Mouse (Mus musculus) ES-E14 (cell line): ENCODE data around the gene Gm614. TPM values are rescaled to one million over a fixed set of nuclear protein-coding genes. Genes with fewer than 3 reads are reported as not detected.

Experiments
- DNase-seq: peaks from one replicate; pipeline ENCODE4 v3.0.0-alpha.2; 2013; ENCODE audit warnings: low read depth, low spot score
- H3K27ac ChIP-seq: 2 replicates; pipeline ENCODE4 v1.5.1; 2012; ENCODE audit warnings: low read depth, mild to moderate bottlenecking, low read length, moderate library complexity, mixed read lengths; ENCODE audit not compliant: poor library complexity, insufficient read depth, severe bottlenecking
- H3K36me3 ChIP-seq: 2 replicates; pipeline ENCODE4 v1.6.1; 2012; ENCODE audit warnings: mild to moderate bottlenecking, low read length, moderate library complexity, mixed read lengths; ENCODE audit not compliant: control insufficient read depth, poor library complexity, insufficient read depth, severe bottlenecking
- H3K4me1 ChIP-seq, 2 experiments: fragments of 150-350 bp in 1 of 2; sonication (generic) in 1 of 2; 2 replicates each; pipeline ENCODE4 v1.6.1; 2012; ENCODE audit warnings: low read length in 2 of 2, mild to moderate bottlenecking in 1 of 2, mixed read lengths in 1 of 2; ENCODE audit not compliant: control insufficient read depth in 2 of 2, insufficient read depth in 2 of 2, poor library complexity in 1 of 2
- H3K4me3 ChIP-seq, 2 experiments: fragments of 150-350 bp in 1 of 2; sonication (generic) in 1 of 2; 2 replicates each; pipeline ENCODE4 v1.5.1; 2012; ENCODE audit warnings: low read length in 2 of 2, low read depth in 1 of 2, mild to moderate bottlenecking in 1 of 2, mixed read lengths in 1 of 2; ENCODE audit not compliant: insufficient read depth in 1 of 2, poor library complexity in 1 of 2, severe bottlenecking in 1 of 2
- H3K9ac ChIP-seq: 2 replicates; pipeline ENCODE4 v1.6.1; 2012; ENCODE audit warnings: low read depth, mild to moderate bottlenecking, low read length, mixed read lengths; ENCODE audit not compliant: poor library complexity, insufficient read depth, severe bottlenecking
- H3K9me3 ChIP-seq: fragments of 150-350 bp; sonication (generic); 2 replicates; pipeline ENCODE4 v1.6.1; 2012; ENCODE audit warnings: low read depth, mild to moderate bottlenecking, low read length; ENCODE audit not compliant: control insufficient read depth, insufficient read depth
- CHD2 ChIP-seq: IDR thresholded peaks from 2 replicates; pipeline ENCODE4 v1.6.1; 2014; ENCODE audit warnings: mild to moderate bottlenecking, low read depth, low read length, inconsistent platforms
- HCFC1 ChIP-seq: IDR thresholded peaks from 2 replicates; pipeline ENCODE4 v1.6.1; 2012; ENCODE audit warnings: low read length, inconsistent platforms, borderline replicate concordance; ENCODE audit not compliant: insufficient read depth
- MAFK ChIP-seq: IDR thresholded peaks from 2 replicates; pipeline ENCODE4 v1.6.1; 2014; ENCODE audit warnings: mild to moderate bottlenecking, low read depth, low read length, inconsistent platforms; ENCODE audit not compliant: insufficient read depth
- ZC3H11A ChIP-seq: IDR thresholded peaks from 2 replicates; pipeline ENCODE4 v1.6.1; 2012; ENCODE audit warnings: low read depth, mild to moderate bottlenecking, inconsistent platforms, low read length, borderline replicate concordance
- ZNF384 ChIP-seq: IDR thresholded peaks from 2 replicates; pipeline ENCODE4 v1.6.1; 2012; ENCODE audit warnings: low read depth, low read length, inconsistent platforms
- in situ Hi-C, 2 experiments: fragments of 600-800 bp; cut with MboI; formaldehyde crosslinking; loops; one replicate each; pipeline ENCODE4 v1.15.1; 2025; ENCODE audit warnings: low sequenced_read_pairs in 2 of 2, inconsistent platforms in 1 of 2; ENCODE audit not compliant: unreplicated experiment in 2 of 2
- total RNA-seq: library from RNA; depleted of rRNA; stranded (reverse); fragments of 300-350 nt; gene quantifications from 2 replicates; pipeline ENCODE4 v1.2.3, GENCODE M21; 2012

The Gm614 gene
- total RNA-seq, 1 experiment = not detected

DNA sequence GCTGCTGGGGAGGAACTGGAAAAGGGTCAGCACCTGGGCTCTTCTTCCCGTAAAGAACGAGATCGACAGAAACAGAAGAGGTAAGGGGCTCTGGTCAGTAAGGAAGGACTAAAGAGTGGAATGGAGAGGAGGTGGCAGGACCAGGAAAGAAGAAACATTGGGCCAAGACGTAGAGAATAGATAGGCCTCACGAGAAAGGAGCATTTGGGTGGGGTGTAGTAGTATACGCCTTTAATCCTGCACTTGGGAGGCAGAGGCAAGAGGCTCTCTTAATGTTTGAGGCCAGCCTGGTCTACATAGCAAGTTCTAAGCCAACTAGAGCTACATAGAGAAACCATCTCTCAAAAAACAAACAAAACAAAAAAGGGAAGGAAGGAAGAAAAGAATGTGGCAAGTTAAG lies 24.6 kb upstream of the Gm614 start:
- TF ChIP-seq HCFC1 (no peak), MAFK (no peak), CHD2 (no peak), ZC3H11A (no peak), ZNF384 (no peak)
- no peak overlapping the region for H3K27ac ChIP-seq
- H3K4me3 ChIP-seq = no peak overlapping the region
- H3K9me3 ChIP-seq = no peaks in the 10 kb centered on the region
- no peaks in the 10 kb centered on the region for H3K4me1 ChIP-seq
- DNase-seq = no peak
- in situ Hi-C loops = no loop called here
- peaks cover 38% of the 10 kb centered on the region for H3K36me3 ChIP-seq
- no peak overlapping the region for H3K9ac ChIP-seq

DNA sequence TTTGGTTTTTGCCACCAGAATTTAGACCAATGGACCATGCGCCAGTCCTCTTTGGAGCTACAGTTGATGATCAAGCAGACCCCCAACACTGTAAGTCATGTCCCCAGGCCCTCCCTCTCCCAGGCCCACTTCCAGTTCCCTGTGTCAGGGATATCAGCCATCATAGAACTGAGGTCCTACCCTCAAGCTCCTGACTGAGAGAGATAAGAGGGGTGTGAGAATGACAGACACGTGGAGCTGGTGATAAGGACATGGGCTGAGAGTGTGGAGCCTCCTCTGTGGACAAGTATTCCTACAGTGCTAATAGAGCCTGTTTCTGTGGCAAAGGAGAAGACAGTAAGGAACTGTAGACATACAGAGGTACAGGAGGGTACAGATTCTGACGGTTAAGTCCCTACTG lies 23.8 kb upstream of the Gm614 start:
- H3K9ac ChIP-seq = no peak overlapping the region
- no peak for TF ChIP-seq CHD2
- TF ChIP-seq MAFK = no peak
- no peak for TF ChIP-seq HCFC1
- TF ChIP-seq ZC3H11A = no peak
- TF ChIP-seq ZNF384 = no peak
- H3K36me3 ChIP-seq = peaks cover 39% of the 10 kb centered on the region
- H3K4me3 ChIP-seq = no peak overlapping the region
- no peak for DNase-seq
- no peaks in the 10 kb centered on the region for H3K4me1 ChIP-seq
- no peaks in the 10 kb centered on the region for H3K9me3 ChIP-seq
- in situ Hi-C loops = no loop called here
- no peak overlapping the region for H3K27ac ChIP-seq

DNA sequence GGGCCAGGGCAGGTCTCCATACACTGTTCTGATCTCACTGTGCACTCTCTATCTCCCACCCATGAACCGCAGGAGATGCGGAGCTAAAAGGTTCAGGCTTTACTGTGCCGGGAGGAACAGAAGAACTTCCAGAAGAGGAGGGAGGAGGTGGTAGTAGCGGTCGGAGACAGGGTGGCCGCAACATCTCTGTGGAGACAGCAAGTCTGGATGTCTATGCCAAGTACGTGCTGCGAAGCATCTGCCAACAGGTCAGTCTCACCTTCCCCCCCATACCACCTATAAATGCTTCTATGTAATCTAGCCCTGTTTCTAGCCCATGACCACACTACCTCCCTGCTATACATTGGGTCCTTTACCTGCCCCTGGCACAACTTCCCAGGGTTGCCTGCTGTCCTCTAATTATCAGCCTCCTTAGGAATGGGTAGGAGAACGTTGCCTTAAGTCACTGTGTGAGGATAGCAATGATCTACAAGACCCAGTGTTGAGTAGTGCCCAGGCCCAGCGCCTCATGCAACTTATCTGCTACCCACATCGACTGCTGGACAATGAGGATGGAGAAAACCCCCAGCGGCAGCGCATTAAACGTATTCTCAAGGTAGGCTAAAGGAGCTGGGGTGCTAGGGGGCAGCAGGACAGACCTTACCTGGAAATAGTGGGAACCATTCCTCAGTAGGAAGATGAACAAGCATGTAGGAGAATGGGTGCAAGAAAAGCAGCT lies 22.3 kb upstream of the Gm614 start:
- in situ Hi-C loops = no loop called here

DNA sequence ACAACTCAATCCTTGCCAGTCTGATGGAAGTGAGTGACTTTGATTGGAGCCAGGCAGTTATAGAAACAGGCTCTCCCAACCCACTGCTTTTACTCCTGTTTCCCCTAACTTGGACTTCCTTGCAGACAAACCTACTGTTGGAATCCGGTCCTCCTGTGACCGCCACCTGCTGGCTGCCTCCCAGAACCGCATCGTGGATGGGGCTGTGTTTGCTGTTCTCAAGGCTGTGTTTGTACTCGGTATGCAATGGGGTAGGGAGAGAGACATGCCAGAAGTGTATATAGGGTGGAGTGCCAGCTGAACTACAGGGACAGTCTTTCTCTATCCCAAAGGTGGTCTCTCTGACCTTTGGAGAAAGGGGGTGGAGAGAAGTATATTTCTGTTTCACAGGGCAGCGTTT lies 21.7 kb upstream of the Gm614 start:
- H3K9me3 ChIP-seq = no peaks in the 10 kb centered on the region
- H3K4me1 ChIP-seq = no peaks in the 10 kb centered on the region
- no peak overlapping the region for H3K27ac ChIP-seq
- in situ Hi-C loops = no loop called here
- no peak for DNase-seq
- no peak overlapping the region for H3K4me3 ChIP-seq
- H3K9ac ChIP-seq = no peak overlapping the region
- TF ChIP-seq CHD2 (no peak), MAFK (no peak), ZC3H11A (0 out of 2 replicates have a peak, but pooled peaks have one; percentile 21)
- H3K36me3 ChIP-seq = peaks cover 43% of the 10 kb centered on the region

More for the DNA sequence above, 22.3 kb upstream of the Gm614 start:
- no peaks in the 10 kb centered on the region for H3K9me3 ChIP-seq
- no peak for TF ChIP-seq MAFK
- no peak for TF ChIP-seq CHD2
- TF ChIP-seq ZNF384 = no peak
- no peak for TF ChIP-seq ZC3H11A
- TF ChIP-seq HCFC1 = no peak
- peaks cover 43% of the 10 kb centered on the region for H3K36me3 ChIP-seq
- no peak overlapping the region for H3K27ac ChIP-seq
- H3K4me3 ChIP-seq = no peak overlapping the region
- H3K4me1 ChIP-seq = no peaks in the 10 kb centered on the region
- no peak overlapping the region for H3K9ac ChIP-seq
- no peak for DNase-seq
